Mouse (Mus musculus) heart, postnatal 0 days (tissue): ENCODE measurements around the gene Cyp4f13.

Experiments
- CTCF ChIP-seq: IDR thresholded peaks from 2 replicates; pipeline ENCODE4 v1.5.1; 2016; ENCODE audit warnings: antibody characterized with exemption, control low read depth, low read depth
- EP300 ChIP-seq: IDR thresholded peaks from 2 replicates; pipeline ENCODE4 v1.6.1; 2016; ENCODE audit warnings: antibody characterized with exemption, low read depth

- TF ChIP-seq CTCF (no peak), EP300 (no peak)
Observed at GRCm38 (mm10) chr17:32877471-32878171, 69.6 kb downstream of the Cyp4f13 start.
